Mouse (Mus musculus): ENCODE measurements around the gene Znrf1. TPM values are rescaled to one million over a fixed set of nuclear protein-coding genes. Genes with fewer than 3 reads are reported as not detected.

Gene Znrf1
- polyA plus RNA-seq, 1 experiment = 25.7 TPM

DNA sequence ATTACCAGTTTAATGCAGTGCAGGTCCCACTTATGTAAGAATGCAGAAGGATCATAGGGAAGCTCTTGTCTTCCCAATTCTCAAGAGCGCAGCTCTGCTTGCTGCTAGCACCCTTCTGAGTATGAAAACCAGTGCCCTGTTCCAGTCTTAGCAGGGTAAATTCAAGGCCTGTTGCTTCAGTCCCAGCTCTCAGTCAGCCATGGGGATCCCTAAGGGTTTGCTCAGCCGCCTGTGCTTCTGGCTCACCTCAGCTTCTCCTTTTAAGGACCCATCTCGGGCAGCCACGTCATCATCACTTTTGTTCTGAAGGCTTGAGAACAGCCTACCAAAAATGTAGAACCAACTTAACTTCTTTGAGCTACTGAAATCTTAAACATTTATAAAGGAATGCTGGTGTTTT, 25.9 kb downstream of the Znrf1 start:
- no peaks in the 10 kb centered on the region for H3K36me3 ChIP-seq (ENCODE audit: control insufficient read depth, insufficient read depth, low read length)
- TF ChIP-seq CTCF (IDR thresholded peaks at IDR 0.05; ENCODE audit: extremely low read depth, insufficient read length, insufficient replicate concordance, low read depth, low read length) (no peak), POLR2A (IDR thresholded peaks at IDR 0.05; ENCODE audit: low read depth, low read length) (no peak)
- no peaks in the 10 kb centered on the region for H3K27me3 ChIP-seq (ENCODE audit: control insufficient read depth, insufficient read depth, low read length)
- H3K27ac ChIP-seq (ENCODE audit: insufficient read depth, low read depth, low read length) = no peak overlapping the region
- peaks cover 2% of the 10 kb centered on the region for H3K4me1 ChIP-seq (ENCODE audit: control insufficient read depth, insufficient read depth, insufficient read length, low read length)
- 85% methylated on average over 4 of the region's 4 CpGs for WGBS
- H3K4me3 ChIP-seq (ENCODE audit: low read depth, low read length) = no peak overlapping the region

GRCm38 (mm10) chr8:111562274-111562803, 26.4 kb downstream of the Znrf1 start:
- no peaks in the 10 kb centered on the region for H3K36me3 ChIP-seq (ENCODE audit: control insufficient read depth, insufficient read depth, low read length)
- H3K4me3 ChIP-seq (ENCODE audit: low read depth, low read length) = no peak overlapping the region
- no peaks in the 10 kb centered on the region for H3K27me3 ChIP-seq (ENCODE audit: control insufficient read depth, insufficient read depth, low read length)
- no peak for TF ChIP-seq CTCF (IDR thresholded peaks at IDR 0.05; ENCODE audit: extremely low read depth, insufficient read length, insufficient replicate concordance, low read depth, low read length)
- no peak for TF ChIP-seq POLR2A (IDR thresholded peaks at IDR 0.05; ENCODE audit: low read depth, low read length)
- H3K27ac ChIP-seq (ENCODE audit: insufficient read depth, low read depth, low read length) = no peak overlapping the region
- WGBS = 86% methylated on average over 5 of the region's 5 CpGs
- peaks cover 2% of the 10 kb centered on the region for H3K4me1 ChIP-seq (ENCODE audit: control insufficient read depth, insufficient read depth, insufficient read length, low read length)

- TF ChIP-seq POLR2A (IDR thresholded peaks at IDR 0.05; ENCODE audit: low read depth, low read length) = no peak
- TF ChIP-seq CTCF (IDR thresholded peaks at IDR 0.05; ENCODE audit: extremely low read depth, insufficient read length, insufficient replicate concordance, low read depth, low read length) = no peak
- H3K36me3 ChIP-seq (ENCODE audit: control insufficient read depth, insufficient read depth, low read length) = no peaks in the 10 kb centered on the region
- no peak overlapping the region for H3K4me3 ChIP-seq (ENCODE audit: low read depth, low read length)
- 87% methylated on average over 5 of the region's 5 CpGs for WGBS
- H3K27ac ChIP-seq (ENCODE audit: insufficient read depth, low read depth, low read length) = no peak overlapping the region
- H3K27me3 ChIP-seq (ENCODE audit: control insufficient read depth, insufficient read depth, low read length) = no peaks in the 10 kb centered on the region
- peaks cover 2% of the 10 kb centered on the region for H3K4me1 ChIP-seq (ENCODE audit: control insufficient read depth, insufficient read depth, insufficient read length, low read length)
Measured at GRCm38 (mm10) chr8:111563075-111563474, 27.2 kb downstream of the Znrf1 start.

GRCm38 (mm10) chr8:111563687-111564086, 27.8 kb downstream of the Znrf1 start:
- Histone ChIP-seq H3K27ac (ENCODE audit: insufficient read depth, low read depth, low read length) (no peak overlapping the region), H3K4me1 (ENCODE audit: control insufficient read depth, insufficient read depth, insufficient read length, low read length) (peaks cover 2% of the 10 kb centered on the region), H3K27me3 (ENCODE audit: control insufficient read depth, insufficient read depth, low read length) (no peaks in the 10 kb centered on the region), H3K4me3 (ENCODE audit: low read depth, low read length) (no peak overlapping the region), H3K36me3 (ENCODE audit: control insufficient read depth, insufficient read depth, low read length) (no peaks in the 10 kb centered on the region)
- TF ChIP-seq CTCF (IDR thresholded peaks at IDR 0.05; ENCODE audit: extremely low read depth, insufficient read length, insufficient replicate concordance, low read depth, low read length) (no peak), POLR2A (IDR thresholded peaks at IDR 0.05; ENCODE audit: low read depth, low read length) (no peak)
- 83% methylated on average over 4 of the region's 4 CpGs for WGBS

- Histone ChIP-seq H3K36me3 (ENCODE audit: control insufficient read depth, insufficient read depth, low read length) (no peaks in the 10 kb centered on the region), H3K4me1 (ENCODE audit: control insufficient read depth, insufficient read depth, insufficient read length, low read length) (peaks cover 2% of the 10 kb centered on the region), H3K27me3 (ENCODE audit: control insufficient read depth, insufficient read depth, low read length) (no peaks in the 10 kb centered on the region), H3K4me3 (ENCODE audit: low read depth, low read length) (no peak overlapping the region), H3K27ac (ENCODE audit: insufficient read depth, low read depth, low read length) (no peak overlapping the region)
- 74% methylated on average over 2 of the region's 2 CpGs for WGBS
- TF ChIP-seq POLR2A (IDR thresholded peaks at IDR 0.05; ENCODE audit: low read depth, low read length) (no peak), CTCF (IDR thresholded peaks at IDR 0.05; ENCODE audit: extremely low read depth, insufficient read length, insufficient replicate concordance, low read depth, low read length) (no peak)
Measured at GRCm38 (mm10) chr8:111564093-111564492, 28.2 kb downstream of the Znrf1 start.

DNA sequence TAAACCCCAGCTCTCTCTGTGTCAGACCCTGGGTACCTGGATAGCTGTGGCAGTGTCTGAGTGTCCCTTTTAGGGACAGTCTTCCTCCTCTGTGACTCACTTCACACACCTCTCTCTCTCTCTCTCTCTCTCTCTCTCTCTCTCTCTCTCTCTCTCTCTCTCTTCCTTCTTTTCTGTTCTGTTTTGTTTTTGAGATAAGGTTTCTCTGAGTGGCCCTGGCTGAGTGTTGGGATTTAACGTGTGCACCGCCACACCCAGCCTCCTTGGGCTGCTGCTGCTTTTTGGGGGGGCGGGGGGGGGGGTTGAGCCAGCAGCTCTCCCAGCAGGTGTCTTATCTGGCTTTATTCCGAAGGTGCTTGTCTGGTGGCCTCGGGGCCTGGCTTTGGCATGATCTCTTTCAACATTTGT, 29.9 kb downstream of the Znrf1 start:
- TF ChIP-seq CTCF (IDR thresholded peaks at IDR 0.05; ENCODE audit: extremely low read depth, insufficient read length, insufficient replicate concordance, low read depth, low read length) (no peak), POLR2A (IDR thresholded peaks at IDR 0.05; ENCODE audit: low read depth, low read length) (no peak)
- H3K4me1 ChIP-seq (ENCODE audit: control insufficient read depth, insufficient read depth, insufficient read length, low read length) = peaks cover 2% of the 10 kb centered on the region; the same call in 1 of the 2 replicates

DNA sequence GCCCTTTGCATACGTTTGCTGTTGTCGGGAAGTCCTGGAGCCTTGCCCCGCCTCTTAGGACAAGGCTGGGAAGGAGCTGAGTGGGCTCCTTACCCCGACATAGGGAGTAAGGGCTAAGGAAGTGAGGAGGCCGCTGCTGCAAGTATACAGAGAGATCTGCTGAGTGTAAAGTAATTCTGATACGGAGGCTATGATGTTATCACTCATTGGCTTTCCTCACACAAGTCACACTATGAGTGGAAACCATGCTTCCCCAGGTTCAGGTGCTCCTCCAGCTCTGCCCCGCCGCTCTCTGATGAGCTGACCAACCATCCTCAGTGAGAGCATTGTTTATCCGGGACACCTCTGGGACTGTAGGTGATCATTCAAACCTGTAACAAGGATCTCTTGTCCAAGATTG, 30.4 kb downstream of the Znrf1 start:
- 61% methylated on average over 9 of the region's 9 CpGs for WGBS
- TF ChIP-seq POLR2A (IDR thresholded peaks at IDR 0.05; ENCODE audit: low read depth, low read length) = no peak
- no peak for TF ChIP-seq CTCF (IDR thresholded peaks at IDR 0.05; ENCODE audit: extremely low read depth, insufficient read length, insufficient replicate concordance, low read depth, low read length)
- H3K27ac ChIP-seq (ENCODE audit: insufficient read depth, low read depth, low read length) = no peak overlapping the region

More for the DNA sequence above, 29.9 kb downstream of the Znrf1 start:
- Histone ChIP-seq H3K36me3 (ENCODE audit: control insufficient read depth, insufficient read depth, low read length) (no peaks in the 10 kb centered on the region), H3K27ac (ENCODE audit: insufficient read depth, low read depth, low read length) (no peak overlapping the region), H3K4me3 (ENCODE audit: low read depth, low read length) (no peak overlapping the region), H3K27me3 (ENCODE audit: control insufficient read depth, insufficient read depth, low read length) (no peaks in the 10 kb centered on the region)
- 20% methylated on average over 5 of the region's 5 CpGs for WGBS

More for the DNA sequence above, 30.4 kb downstream of the Znrf1 start:
- no peaks in the 10 kb centered on the region for H3K36me3 ChIP-seq (ENCODE audit: control insufficient read depth, insufficient read depth, low read length)
- H3K4me3 ChIP-seq (ENCODE audit: low read depth, low read length) = no peak overlapping the region
- no peaks in the 10 kb centered on the region for H3K27me3 ChIP-seq (ENCODE audit: control insufficient read depth, insufficient read depth, low read length)
- peaks cover 2% of the 10 kb centered on the region; the same call in 1 of the 2 replicates for H3K4me1 ChIP-seq (ENCODE audit: control insufficient read depth, insufficient read depth, insufficient read length, low read length)

Data from small intestine, adult 2 months (tissue).